Mouse (Mus musculus) intestine, postnatal 0 days (tissue): ENCODE results near the gene Ryr2. TPM values are rescaled to one million over a fixed set of nuclear protein-coding genes. Genes with fewer than 3 reads are reported as not detected.

Experiments used
- ATAC-seq: fragments of 200-750 bp; cut with Nextera tagmentation; 2 replicates; pipeline ENCODE4 v1.8.0; 2017; ENCODE audit warnings: mild to moderate bottlenecking, moderate TSS enrichment, moderate library complexity
- H3K27ac ChIP-seq: fragments of 300-500 bp; sonication (generic); 2 replicates; pipeline ENCODE4 v1.5.1; 2014; ENCODE audit warnings: mild to moderate bottlenecking, low read depth, low read length, moderate library complexity
- H3K27me3 ChIP-seq: fragments of 300-500 bp; sonication (generic); replicated peaks from 2 replicates; pipeline ENCODE4 v1.6.1; 2014; ENCODE audit warnings: low read length, mixed read lengths; ENCODE audit not compliant: control insufficient read depth, insufficient read depth
- H3K36me3 ChIP-seq: fragments of 300-500 bp; sonication (generic); 2 replicates; pipeline ENCODE4 v1.6.1; 2014; ENCODE audit warnings: mild to moderate bottlenecking, moderate library complexity; ENCODE audit not compliant: control insufficient read depth, insufficient read depth
- H3K4me1 ChIP-seq: fragments of 300-500 bp; sonication (generic); replicated peaks from 2 replicates; pipeline ENCODE4 v1.6.1; 2014; ENCODE audit warnings: antibody characterized with exemption, low read length, mixed read lengths; ENCODE audit not compliant: control insufficient read depth, insufficient read depth
- H3K4me2 ChIP-seq: fragments of 300-500 bp; sonication (generic); replicated peaks from 2 replicates; pipeline ENCODE4 v1.6.1; 2014; ENCODE audit warnings: low read depth, mild to moderate bottlenecking, moderate library complexity
- H3K4me3 ChIP-seq: fragments of 300-500 bp; sonication (generic); 2 replicates; pipeline ENCODE4 v1.5.1; 2014; ENCODE audit warnings: low read depth, low read length
- H3K9ac ChIP-seq: fragments of 300-500 bp; sonication (generic); 2 replicates; pipeline ENCODE4 v1.6.1; 2014; ENCODE audit warnings: mild to moderate bottlenecking, low read depth, low read length
- H3K9me3 ChIP-seq: fragments of 300-500 bp; sonication (generic); 2 replicates; pipeline ENCODE4 v1.6.1; 2016; ENCODE audit warnings: mixed run types; ENCODE audit not compliant: control insufficient read depth
- CTCF ChIP-seq: sonication (generic); IDR thresholded peaks from 2 replicates; pipeline ENCODE4 v1.5.1; 2016; ENCODE audit warnings: low read depth, mild to moderate bottlenecking, control low read depth, antibody characterized with exemption, moderate library complexity
- WGBS: fragments of 180-500 bp; shearing (Covaris S2); extraction: QIAGEN DNeasy Blood & Tissue Kit; methylation state at CpG from one replicate; pipeline ENCODE4 v1.1.7; 2014; 5-methylcytosine and 5-hydroxymethylcytosine counted together
- polyA plus RNA-seq: library from polyadenylated mRNA; unstranded; fragments of >200 nt; fragmentation: Nextera tagmentation; extraction: Ambion mirVana; gene quantifications from 2 replicates; pipeline ENCODE4 v1.2.1, GENCODE M21; 2015

Ryr2 gene
- polyA plus RNA-seq, 1 experiment from 2014 or later, result 0.74 TPM

DNA sequence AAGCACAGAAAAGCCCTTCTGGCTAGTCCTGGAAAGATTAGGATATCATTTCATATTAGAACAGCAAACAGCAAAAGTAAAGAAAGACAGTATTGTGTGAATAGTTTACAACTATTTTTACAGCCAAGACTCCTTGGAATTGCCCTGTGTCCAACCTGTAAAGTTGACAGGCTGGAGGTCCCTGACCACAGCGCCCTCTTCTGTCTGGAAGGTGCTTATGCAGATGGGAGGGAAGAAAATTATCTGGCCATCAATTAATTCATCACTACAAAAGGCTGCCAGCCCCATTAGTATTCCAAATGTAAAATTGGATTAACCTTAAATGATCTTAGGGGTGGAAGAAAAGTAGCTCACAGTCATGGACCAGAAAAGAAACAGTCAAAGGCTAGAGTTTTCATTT is 231.9 kb downstream of the Ryr2 start:
- WGBS, result 3% methylated on average over 1 of the region's 1 CpGs
- no peak for ATAC-seq
- Histone ChIP-seq H3K4me3 (no peak overlapping the region), H3K36me3 (no peaks in the 10 kb centered on the region), H3K9ac (no peak overlapping the region), H3K27me3 (no peaks in the 10 kb centered on the region), H3K4me2 (no peak overlapping the region), H3K4me1 (no peaks in the 10 kb centered on the region), H3K9me3 (no peaks in the 10 kb centered on the region), H3K27ac (no peak overlapping the region)
- peak; percentile 65 for TF ChIP-seq CTCF

DNA sequence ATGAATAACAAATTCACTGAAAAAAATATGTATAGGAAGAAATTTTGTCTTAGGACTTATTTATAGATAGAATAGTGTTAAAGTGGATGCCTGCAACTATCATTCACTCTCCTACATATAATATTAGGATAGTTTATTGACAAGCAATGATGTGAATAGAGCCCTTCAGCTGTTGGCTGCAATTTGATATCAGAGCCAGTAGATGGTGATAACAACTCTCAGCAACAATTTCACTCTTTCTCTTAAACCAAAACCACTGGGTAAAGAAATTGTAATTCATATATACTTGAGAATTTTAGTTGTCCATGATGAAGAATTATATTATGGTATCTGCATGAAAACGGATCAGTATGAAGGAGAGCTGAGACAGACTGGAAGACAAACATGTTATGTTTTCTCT is 236.8 kb downstream of the Ryr2 start:
- Histone ChIP-seq H3K27ac (no peak overlapping the region), H3K4me2 (no peak overlapping the region), H3K9me3 (no peaks in the 10 kb centered on the region), H3K36me3 (no peaks in the 10 kb centered on the region), H3K9ac (no peak overlapping the region), H3K27me3 (no peaks in the 10 kb centered on the region), H3K4me3 (no peak overlapping the region), H3K4me1 (no peaks in the 10 kb centered on the region)
- TF ChIP-seq CTCF, result 0 out of 2 replicates have a peak, but pooled peaks have one; percentile 6
- WGBS, result 70% methylated on average over 1 of the region's 1 CpGs
- ATAC-seq, result no peak

GRCm38 (mm10) chr13:11869486-11869885 is 237.3 kb downstream of the Ryr2 start:
- 76% methylated on average over 2 of the region's 2 CpGs for WGBS
- TF ChIP-seq CTCF, result no peak
- ATAC-seq, result no peak

GRCm38 (mm10) chr13:11868979-11869378 is 237.8 kb downstream of the Ryr2 start:
- Histone ChIP-seq H3K27ac (no peak overlapping the region), H3K4me1 (no peaks in the 10 kb centered on the region), H3K36me3 (no peaks in the 10 kb centered on the region), H3K9ac (no peak overlapping the region), H3K4me2 (no peak overlapping the region), H3K27me3 (no peaks in the 10 kb centered on the region), H3K9me3 (no peaks in the 10 kb centered on the region), H3K4me3 (no peak overlapping the region)
- ATAC-seq, result no peak
- TF ChIP-seq CTCF, result no peak
- WGBS, result 85% methylated on average over 2 of the region's 2 CpGs

More at GRCm38 (mm10) chr13:11869486-11869885, 237.3 kb downstream of the Ryr2 start:
- no peaks in the 10 kb centered on the region for H3K9me3 ChIP-seq
- no peak overlapping the region for H3K27ac ChIP-seq
- H3K36me3 ChIP-seq, result no peaks in the 10 kb centered on the region
- no peaks in the 10 kb centered on the region for H3K4me1 ChIP-seq
- no peak overlapping the region for H3K9ac ChIP-seq
- no peak overlapping the region for H3K4me2 ChIP-seq
- H3K4me3 ChIP-seq, result no peak overlapping the region
- H3K27me3 ChIP-seq, result no peaks in the 10 kb centered on the region

DNA sequence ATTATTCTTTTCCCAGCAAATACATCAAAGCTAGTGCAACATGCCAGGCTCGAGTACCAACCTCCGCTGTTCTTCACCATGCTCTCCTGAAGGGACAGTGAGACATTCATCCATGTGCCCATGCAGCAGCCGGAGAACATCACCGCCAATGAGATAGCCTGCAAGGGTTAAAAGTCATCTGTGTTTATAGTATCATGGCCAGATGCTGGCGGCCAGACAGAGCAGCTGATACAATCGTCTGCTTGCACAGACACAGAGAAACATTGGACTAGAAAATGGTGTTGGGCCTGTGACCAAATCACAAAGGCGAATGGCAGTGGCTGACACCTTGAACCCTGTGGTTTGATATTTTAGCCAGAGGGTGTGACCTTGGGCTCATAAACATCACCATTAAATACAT is 238.7 kb downstream of the Ryr2 start:
- H3K4me1 ChIP-seq, result no peaks in the 10 kb centered on the region
- H3K9ac ChIP-seq, result no peak overlapping the region
- H3K9me3 ChIP-seq, result no peaks in the 10 kb centered on the region
- no peak overlapping the region for H3K27ac ChIP-seq
- 55% methylated on average over 7 of the region's 7 CpGs for WGBS
- no peak overlapping the region for H3K4me3 ChIP-seq
- TF ChIP-seq CTCF, result no peak
- no peak for ATAC-seq
- no peaks in the 10 kb centered on the region for H3K36me3 ChIP-seq
- no peak overlapping the region for H3K4me2 ChIP-seq
- no peaks in the 10 kb centered on the region for H3K27me3 ChIP-seq

GRCm38 (mm10) chr13:11865261-11865660 is 241.5 kb downstream of the Ryr2 start:
- TF ChIP-seq CTCF, result no peak
- Histone ChIP-seq H3K4me2 (no peak overlapping the region), H3K36me3 (no peaks in the 10 kb centered on the region), H3K27ac (no peak overlapping the region), H3K9ac (no peak overlapping the region), H3K4me1 (no peaks in the 10 kb centered on the region), H3K4me3 (no peak overlapping the region), H3K27me3 (no peaks in the 10 kb centered on the region), H3K9me3 (no peaks in the 10 kb centered on the region)
- no peak for ATAC-seq
- WGBS, result 77% methylated on average over 3 of the region's 3 CpGs

GRCm38 (mm10) chr13:11851691-11852090 is 255.1 kb downstream of the Ryr2 start:
- ATAC-seq, result no peak
- no peak overlapping the region for H3K4me3 ChIP-seq
- H3K27ac ChIP-seq, result no peak overlapping the region
- H3K9ac ChIP-seq, result no peak overlapping the region
- no peaks in the 10 kb centered on the region for H3K27me3 ChIP-seq
- no peaks in the 10 kb centered on the region for H3K9me3 ChIP-seq
- H3K4me1 ChIP-seq, result no peaks in the 10 kb centered on the region
- WGBS, result 40% methylated on average over 3 of the region's 3 CpGs
- H3K36me3 ChIP-seq, result no peaks in the 10 kb centered on the region
- H3K4me2 ChIP-seq, result no peak overlapping the region
- TF ChIP-seq CTCF, result no peak
